Mouse (Mus musculus): ENCODE measurements around the gene Camta1. TPM values are rescaled to one million over a fixed set of nuclear protein-coding genes. Genes with fewer than 3 reads are reported as not detected.

Gene Camta1
- polyA plus RNA-seq, 1 experiment from 2014 or later = 137 TPM

GRCm38 (mm10) chr4:151347620-151348019 lies 514.1 kb downstream of the Camta1 start:
- no peaks in the 10 kb centered on the region for H3K4me1 ChIP-seq (ENCODE audit: control insufficient read depth, insufficient read depth, low read length)
- no peak overlapping the region for H3K4me2 ChIP-seq
- no peaks in the 10 kb centered on the region for H3K36me3 ChIP-seq (ENCODE audit: control insufficient read depth, insufficient read depth, low read length)
- no peaks in the 10 kb centered on the region for H3K27me3 ChIP-seq (ENCODE audit: control insufficient read depth, insufficient read depth, low read length)
- H3K9me3 ChIP-seq (replicated peaks; ENCODE audit: control insufficient read depth, low read length) = no peaks in the 10 kb centered on the region; the same call in 1 of the 2 replicates
- no peak overlapping the region for H3K9ac ChIP-seq (ENCODE audit: low read depth, low read length)
- no peak overlapping the region for H3K4me3 ChIP-seq (ENCODE audit: low read depth, low read length)
- H3K27ac ChIP-seq (ENCODE audit: low read depth, low read length) = no peak overlapping the region
- ATAC-seq (replicated peaks; ENCODE audit: insufficient number of reproducible peaks, low FRiP score, low TSS enrichment) = no peak
- WGBS (ENCODE audit: insufficient replicate concordance) = 81% methylated on average over 6 of the region's 6 CpGs

- 83% methylated on average over 12 of the region's 12 CpGs for WGBS (ENCODE audit: insufficient replicate concordance)
- no peak overlapping the region for H3K4me3 ChIP-seq (ENCODE audit: low read depth, low read length)
- H3K36me3 ChIP-seq (ENCODE audit: control insufficient read depth, insufficient read depth, low read length) = no peaks in the 10 kb centered on the region
- H3K27me3 ChIP-seq (ENCODE audit: control insufficient read depth, insufficient read depth, low read length) = no peaks in the 10 kb centered on the region
- no peak for ATAC-seq (replicated peaks; ENCODE audit: insufficient number of reproducible peaks, low FRiP score, low TSS enrichment)
- no peak overlapping the region for H3K27ac ChIP-seq (ENCODE audit: low read depth, low read length)
- H3K9ac ChIP-seq (ENCODE audit: low read depth, low read length) = no peak overlapping the region
- H3K9me3 ChIP-seq (replicated peaks; ENCODE audit: control insufficient read depth, low read length) = no peaks in the 10 kb centered on the region; the same call in 1 of the 2 replicates
- no peak overlapping the region for H3K4me2 ChIP-seq
- H3K4me1 ChIP-seq (ENCODE audit: control insufficient read depth, insufficient read depth, low read length) = no peaks in the 10 kb centered on the region
Measured at GRCm38 (mm10) chr4:151346673-151347072, 515.0 kb downstream of the Camta1 start.

GRCm38 (mm10) chr4:151344811-151345210 lies 516.9 kb downstream of the Camta1 start:
- H3K27me3 ChIP-seq (ENCODE audit: control insufficient read depth, insufficient read depth, low read length) = no peaks in the 10 kb centered on the region
- H3K27ac ChIP-seq (ENCODE audit: low read depth, low read length) = no peak overlapping the region
- H3K9ac ChIP-seq (ENCODE audit: low read depth, low read length) = no peak overlapping the region
- WGBS (ENCODE audit: insufficient replicate concordance) = 79% methylated on average over 10 of the region's 10 CpGs
- H3K4me2 ChIP-seq = no peak overlapping the region
- H3K9me3 ChIP-seq (replicated peaks; ENCODE audit: control insufficient read depth, low read length) = no peaks in the 10 kb centered on the region; the same call in 1 of the 2 replicates
- no peak overlapping the region for H3K4me3 ChIP-seq (ENCODE audit: low read depth, low read length)
- no peaks in the 10 kb centered on the region for H3K36me3 ChIP-seq (ENCODE audit: control insufficient read depth, insufficient read depth, low read length)
- no peak for ATAC-seq (replicated peaks; ENCODE audit: insufficient number of reproducible peaks, low FRiP score, low TSS enrichment)
- H3K4me1 ChIP-seq (ENCODE audit: control insufficient read depth, insufficient read depth, low read length) = peaks cover 2% of the 10 kb centered on the region; the same call in 1 of the 2 replicates

DNA sequence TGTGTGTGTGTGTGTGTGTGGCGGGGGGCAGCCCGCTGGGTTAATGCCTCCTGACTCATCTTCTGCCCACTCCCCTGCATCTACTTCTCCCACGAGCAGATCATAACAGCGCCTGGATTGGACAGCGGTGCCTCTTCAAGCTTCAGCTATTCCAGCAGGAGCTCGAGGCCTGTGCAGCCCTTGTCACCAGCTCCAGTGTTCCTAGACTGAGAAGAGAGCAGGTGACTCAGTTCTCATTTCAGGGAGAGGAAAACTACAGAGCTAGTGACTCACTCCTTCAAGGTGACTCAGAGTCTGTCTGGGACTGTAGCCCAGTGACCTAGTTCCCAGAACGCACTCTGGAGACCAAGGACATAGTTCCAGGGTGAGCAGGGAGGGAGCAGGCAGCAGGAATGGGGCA lies 522.3 kb downstream of the Camta1 start:
- no peaks in the 10 kb centered on the region for H3K27me3 ChIP-seq (ENCODE audit: control insufficient read depth, insufficient read depth, low read length)
- ATAC-seq (replicated peaks; ENCODE audit: insufficient number of reproducible peaks, low FRiP score, low TSS enrichment) = no peak
- H3K36me3 ChIP-seq (ENCODE audit: control insufficient read depth, insufficient read depth, low read length) = no peaks in the 10 kb centered on the region
- WGBS (ENCODE audit: insufficient replicate concordance) = 69% methylated on average over 7 of the region's 7 CpGs
- H3K9ac ChIP-seq (ENCODE audit: low read depth, low read length) = no peak overlapping the region
- H3K4me1 ChIP-seq (ENCODE audit: control insufficient read depth, insufficient read depth, low read length) = peaks cover 2% of the 10 kb centered on the region; the same call in 1 of the 2 replicates
- H3K4me3 ChIP-seq (ENCODE audit: low read depth, low read length) = no peak overlapping the region
- H3K27ac ChIP-seq (ENCODE audit: low read depth, low read length) = no peak overlapping the region
- no peak overlapping the region for H3K4me2 ChIP-seq
- no peaks in the 10 kb centered on the region; the same call in 1 of the 2 replicates for H3K9me3 ChIP-seq (replicated peaks; ENCODE audit: control insufficient read depth, low read length)

GRCm38 (mm10) chr4:151338931-151339330 lies 522.7 kb downstream of the Camta1 start:
- Histone ChIP-seq H3K9me3 (replicated peaks; ENCODE audit: control insufficient read depth, low read length) (no peaks in the 10 kb centered on the region; the same call in 1 of the 2 replicates), H3K4me3 (ENCODE audit: low read depth, low read length) (no peak overlapping the region), H3K27me3 (ENCODE audit: control insufficient read depth, insufficient read depth, low read length) (no peaks in the 10 kb centered on the region), H3K27ac (ENCODE audit: low read depth, low read length) (no peak overlapping the region), H3K36me3 (ENCODE audit: control insufficient read depth, insufficient read depth, low read length) (no peaks in the 10 kb centered on the region), H3K4me2 (no peak overlapping the region), H3K9ac (ENCODE audit: low read depth, low read length) (no peak overlapping the region), H3K4me1 (ENCODE audit: control insufficient read depth, insufficient read depth, low read length) (peaks cover 2% of the 10 kb centered on the region; the same call in 1 of the 2 replicates)
- 81% methylated on average over 7 of the region's 7 CpGs for WGBS (ENCODE audit: insufficient replicate concordance)
- ATAC-seq (replicated peaks; ENCODE audit: insufficient number of reproducible peaks, low FRiP score, low TSS enrichment) = no peak

GRCm38 (mm10) chr4:151337543-151337942 lies 524.1 kb downstream of the Camta1 start:
- Histone ChIP-seq H3K9me3 (replicated peaks; ENCODE audit: control insufficient read depth, low read length) (no peaks in the 10 kb centered on the region), H3K36me3 (ENCODE audit: control insufficient read depth, insufficient read depth, low read length) (no peaks in the 10 kb centered on the region), H3K9ac (ENCODE audit: low read depth, low read length) (no peak overlapping the region), H3K27me3 (ENCODE audit: control insufficient read depth, insufficient read depth, low read length) (no peaks in the 10 kb centered on the region), H3K4me1 (ENCODE audit: control insufficient read depth, insufficient read depth, low read length) (peaks cover 2% of the 10 kb centered on the region; the same call in 1 of the 2 replicates), H3K27ac (ENCODE audit: low read depth, low read length) (no peak overlapping the region), H3K4me2 (no peak overlapping the region), H3K4me3 (ENCODE audit: low read depth, low read length) (no peak overlapping the region)
- WGBS (ENCODE audit: insufficient replicate concordance) = 21% methylated on average over 11 of the region's 11 CpGs
- ATAC-seq (replicated peaks; ENCODE audit: insufficient number of reproducible peaks, low FRiP score, low TSS enrichment) = no peak

DNA sequence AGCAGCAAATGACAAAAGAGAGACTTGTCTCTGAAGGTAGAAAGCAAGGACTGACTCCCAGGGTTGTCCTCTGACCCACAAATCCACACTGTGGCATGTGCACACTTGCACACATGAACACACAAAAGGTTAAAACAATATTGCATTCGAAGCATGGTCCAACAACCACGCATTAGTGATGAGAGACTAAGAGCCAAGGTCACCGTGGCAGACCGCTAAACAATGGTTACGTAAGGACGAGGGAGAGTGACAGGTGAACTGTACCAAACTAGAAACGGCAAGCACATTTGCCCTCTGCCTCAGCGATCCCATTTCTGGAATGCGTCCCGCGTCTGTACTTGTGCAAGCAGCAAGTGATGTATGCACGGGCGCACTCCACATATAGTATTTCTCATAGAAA lies 525.3 kb downstream of the Camta1 start:
- Histone ChIP-seq H3K4me3 (ENCODE audit: low read depth, low read length) (no peak overlapping the region), H3K4me1 (ENCODE audit: control insufficient read depth, insufficient read depth, low read length) (peaks cover 2% of the 10 kb centered on the region; the same call in 1 of the 2 replicates), H3K4me2 (no peak overlapping the region), H3K9ac (ENCODE audit: low read depth, low read length) (no peak overlapping the region), H3K9me3 (replicated peaks; ENCODE audit: control insufficient read depth, low read length) (no peaks in the 10 kb centered on the region), H3K27ac (ENCODE audit: low read depth, low read length) (no peak overlapping the region), H3K36me3 (ENCODE audit: control insufficient read depth, insufficient read depth, low read length) (no peaks in the 10 kb centered on the region), H3K27me3 (ENCODE audit: control insufficient read depth, insufficient read depth, low read length) (no peaks in the 10 kb centered on the region)
- 87% methylated on average over 13 of the region's 13 CpGs for WGBS (ENCODE audit: insufficient replicate concordance)
- ATAC-seq (replicated peaks; ENCODE audit: insufficient number of reproducible peaks, low FRiP score, low TSS enrichment) = no peak

DNA sequence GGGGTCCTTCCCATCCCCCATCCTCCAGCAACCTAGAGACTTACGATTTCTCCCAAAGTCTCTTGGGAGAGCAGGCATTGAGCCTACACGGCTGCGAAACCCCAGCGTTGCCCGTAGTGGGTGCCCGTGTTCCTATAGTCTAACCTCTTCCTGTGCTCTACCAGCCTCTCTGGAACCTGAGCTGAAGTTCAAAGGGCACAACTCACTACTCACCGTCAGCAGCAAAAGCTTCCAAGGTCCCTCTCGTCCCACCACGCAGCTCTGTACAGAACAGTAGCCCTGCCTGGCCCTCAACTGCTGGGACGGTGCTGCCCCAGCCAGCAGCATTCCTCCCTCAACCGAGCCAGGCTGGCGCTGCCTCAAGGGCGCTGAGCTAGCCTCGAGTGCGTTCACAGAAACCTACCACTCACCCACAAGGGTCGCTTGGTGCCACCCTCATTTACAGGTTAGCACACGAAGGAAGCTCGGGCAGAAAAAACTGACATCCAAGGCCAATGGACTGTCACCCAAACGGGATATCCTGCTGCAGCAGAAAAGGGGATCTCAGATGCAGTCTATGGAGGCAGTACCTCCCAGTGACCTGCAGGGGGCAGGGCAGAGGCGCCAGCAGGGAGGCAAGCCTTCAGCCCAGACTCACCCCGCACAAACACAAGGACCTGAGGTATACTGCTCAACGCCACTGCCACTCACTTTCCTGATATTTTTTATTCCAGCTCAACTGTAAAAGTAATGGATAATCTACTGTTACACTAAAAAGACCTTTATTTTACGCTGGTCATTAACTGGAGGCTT lies 526.5 kb downstream of the Camta1 start:
- Histone ChIP-seq H3K36me3 (ENCODE audit: control insufficient read depth, insufficient read depth, low read length) (no peaks in the 10 kb centered on the region), H3K4me3 (ENCODE audit: low read depth, low read length) (no peak overlapping the region), H3K9me3 (replicated peaks; ENCODE audit: control insufficient read depth, low read length) (no peaks in the 10 kb centered on the region), H3K4me2 (no peak overlapping the region), H3K9ac (ENCODE audit: low read depth, low read length) (no peak overlapping the region), H3K27ac (ENCODE audit: low read depth, low read length) (no peak overlapping the region), H3K4me1 (ENCODE audit: control insufficient read depth, insufficient read depth, low read length) (no peaks in the 10 kb centered on the region), H3K27me3 (ENCODE audit: control insufficient read depth, insufficient read depth, low read length) (no peaks in the 10 kb centered on the region)
- ATAC-seq (replicated peaks; ENCODE audit: insufficient number of reproducible peaks, low FRiP score, low TSS enrichment) = no peak
- WGBS (ENCODE audit: insufficient replicate concordance) = 42% methylated on average over 23 of the region's 23 CpGs
